Mouse (Mus musculus) ES-E14 (cell line): ENCODE results near the gene Gm17581. TPM values are rescaled to one million over a fixed set of nuclear protein-coding genes. Genes with fewer than 3 reads are reported as not detected.

Source experiments
- DNase-seq: peaks from one replicate; pipeline ENCODE4 v3.0.0-alpha.2; 2013; ENCODE audit warnings: low read depth, low spot score
- H3K27ac ChIP-seq: 2 replicates; pipeline ENCODE4 v1.5.1; 2012; ENCODE audit warnings: low read depth, mild to moderate bottlenecking, low read length, moderate library complexity, mixed read lengths; ENCODE audit not compliant: poor library complexity, insufficient read depth, severe bottlenecking
- H3K36me3 ChIP-seq: 2 replicates; pipeline ENCODE4 v1.6.1; 2012; ENCODE audit warnings: mild to moderate bottlenecking, low read length, moderate library complexity, mixed read lengths; ENCODE audit not compliant: control insufficient read depth, poor library complexity, insufficient read depth, severe bottlenecking
- H3K4me1 ChIP-seq, 2 experiments: fragments of 150-350 bp in 1 of 2; sonication (generic) in 1 of 2; 2 replicates each; pipeline ENCODE4 v1.6.1; 2012; ENCODE audit warnings: low read length in 2 of 2, mild to moderate bottlenecking in 1 of 2, mixed read lengths in 1 of 2; ENCODE audit not compliant: control insufficient read depth in 2 of 2, insufficient read depth in 2 of 2, poor library complexity in 1 of 2
- H3K4me3 ChIP-seq, 2 experiments: fragments of 150-350 bp in 1 of 2; sonication (generic) in 1 of 2; 2 replicates each; pipeline ENCODE4 v1.5.1; 2012; ENCODE audit warnings: low read length in 2 of 2, low read depth in 1 of 2, mild to moderate bottlenecking in 1 of 2, mixed read lengths in 1 of 2; ENCODE audit not compliant: insufficient read depth in 1 of 2, poor library complexity in 1 of 2, severe bottlenecking in 1 of 2
- H3K9ac ChIP-seq: 2 replicates; pipeline ENCODE4 v1.6.1; 2012; ENCODE audit warnings: low read depth, mild to moderate bottlenecking, low read length, mixed read lengths; ENCODE audit not compliant: poor library complexity, insufficient read depth, severe bottlenecking
- H3K9me3 ChIP-seq: fragments of 150-350 bp; sonication (generic); 2 replicates; pipeline ENCODE4 v1.6.1; 2012; ENCODE audit warnings: low read depth, mild to moderate bottlenecking, low read length; ENCODE audit not compliant: control insufficient read depth, insufficient read depth
- CHD2 ChIP-seq: IDR thresholded peaks from 2 replicates; pipeline ENCODE4 v1.6.1; 2014; ENCODE audit warnings: mild to moderate bottlenecking, low read depth, low read length, inconsistent platforms
- HCFC1 ChIP-seq: IDR thresholded peaks from 2 replicates; pipeline ENCODE4 v1.6.1; 2012; ENCODE audit warnings: low read length, inconsistent platforms, borderline replicate concordance; ENCODE audit not compliant: insufficient read depth
- MAFK ChIP-seq: IDR thresholded peaks from 2 replicates; pipeline ENCODE4 v1.6.1; 2014; ENCODE audit warnings: mild to moderate bottlenecking, low read depth, low read length, inconsistent platforms; ENCODE audit not compliant: insufficient read depth
- ZC3H11A ChIP-seq: IDR thresholded peaks from 2 replicates; pipeline ENCODE4 v1.6.1; 2012; ENCODE audit warnings: low read depth, mild to moderate bottlenecking, inconsistent platforms, low read length, borderline replicate concordance
- ZNF384 ChIP-seq: IDR thresholded peaks from 2 replicates; pipeline ENCODE4 v1.6.1; 2012; ENCODE audit warnings: low read depth, low read length, inconsistent platforms
- in situ Hi-C, 2 experiments: fragments of 600-800 bp; cut with MboI; formaldehyde crosslinking; loops; one replicate each; pipeline ENCODE4 v1.15.1; 2025; ENCODE audit warnings: low sequenced_read_pairs in 2 of 2, inconsistent platforms in 1 of 2; ENCODE audit not compliant: unreplicated experiment in 2 of 2
- total RNA-seq: library from RNA; depleted of rRNA; stranded (reverse); fragments of 300-350 nt; gene quantifications from 2 replicates; pipeline ENCODE4 v1.2.3, GENCODE M21; 2012

Gm17581 gene
- total RNA-seq, 1 experiment: not detected

DNA sequence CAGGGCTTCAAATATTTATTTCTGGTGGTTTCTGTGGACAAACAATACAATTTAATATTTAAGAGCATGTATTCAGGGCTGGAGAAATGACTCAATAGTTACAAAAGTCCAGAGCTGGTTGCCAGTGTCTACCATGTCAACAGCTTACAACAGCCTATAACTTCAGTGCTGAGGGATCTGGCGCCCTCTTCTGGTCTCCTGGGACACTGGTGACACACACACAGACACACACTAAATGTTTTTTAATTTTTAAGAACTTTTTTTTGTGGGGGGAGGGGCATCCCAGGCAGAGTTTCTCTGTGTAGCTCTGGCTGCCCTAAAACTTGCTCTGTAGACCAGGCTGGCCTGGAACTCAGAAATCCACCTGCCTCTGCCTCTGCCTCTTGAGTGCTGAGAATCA lies 20.1 kb upstream of the Gm17581 start:
- DNase-seq: peak; percentile 69

GRCm38 (mm10) chr2:155751014-155751786 lies 15.5 kb upstream of the Gm17581 start, which contains the start of gene Procr:
Gene Procr (plus strand): TSS chr2:155751117.
- no peaks in the 10 kb centered on the region for H3K36me3 ChIP-seq
- no peak for TF ChIP-seq MAFK
- no peak for TF ChIP-seq HCFC1
- TF ChIP-seq ZC3H11A: no peak
- no peak for TF ChIP-seq CHD2
- no peak for TF ChIP-seq ZNF384
- H3K4me1 ChIP-seq: peaks cover 0 to 2% of the 10 kb centered on the region in 2 experiments; a peak in 1 of 4 replicates
- H3K4me3 ChIP-seq: peak within 1 kb of the TSS; percentile 31 to 51
- DNase-seq: no peak
- no peak within 1 kb of the TSS for H3K27ac ChIP-seq
- in situ Hi-C loops: loop anchor here in 1 of 2 experiments (10.0 kb wide), 1 partner anchor 236 kb away; the partner anchor contains the start of genes Acss2 and Ggt7
- no peaks in the 10 kb centered on the region for H3K9me3 ChIP-seq
- H3K9ac ChIP-seq: peak within 1 kb of the TSS; percentile 46

More for the DNA sequence above, 20.1 kb upstream of the Gm17581 start:
- in situ Hi-C loops: loop anchor here in 1 of 2 experiments (10.0 kb wide), 1 partner anchor 241 kb away; the partner anchor contains the start of genes Acss2 and Ggt7
- Histone ChIP-seq H3K4me1 (peaks cover 0 to 2% of the 10 kb centered on the region in 2 experiments; a peak in 1 of 4 replicates), H3K9ac (no peak overlapping the region), H3K9me3 (no peaks in the 10 kb centered on the region), H3K27ac (no peak overlapping the region), H3K36me3 (no peaks in the 10 kb centered on the region), H3K4me3 (no peak overlapping the region)
- no peak for TF ChIP-seq ZC3H11A
- TF ChIP-seq ZNF384: peak; percentile 62
- TF ChIP-seq CHD2: no peak
- no peak for TF ChIP-seq MAFK
- no peak for TF ChIP-seq HCFC1

- no peak for DNase-seq
- H3K4me3 ChIP-seq: no peak overlapping the region
- in situ Hi-C loops: no loop called here
- no peaks in the 10 kb centered on the region for H3K9me3 ChIP-seq
- no peak overlapping the region for H3K9ac ChIP-seq
- H3K4me1 ChIP-seq: peaks cover 0 to 2% of the 10 kb centered on the region in 2 experiments; a peak in 1 of 4 replicates
- TF ChIP-seq ZC3H11A: no peak
- TF ChIP-seq CHD2: no peak
- no peak for TF ChIP-seq MAFK
- no peak for TF ChIP-seq ZNF384
- no peak for TF ChIP-seq HCFC1
- no peaks in the 10 kb centered on the region for H3K36me3 ChIP-seq
- H3K27ac ChIP-seq: no peak overlapping the region
Measured at GRCm38 (mm10) chr2:155749394-155749793, 13.7 kb upstream of the Gm17581 start.

- Histone ChIP-seq H3K4me1 (peaks cover 2 to 8% of the 10 kb centered on the region in 2 experiments; a peak in 3 of 4 replicates), H3K36me3 (no peaks in the 10 kb centered on the region), H3K27ac (no peak overlapping the region), H3K4me3 (no peak overlapping the region), H3K9me3 (no peaks in the 10 kb centered on the region), H3K9ac (no peak overlapping the region)
- TF ChIP-seq MAFK (no peak), HCFC1 (no peak), ZC3H11A (no peak), CHD2 (no peak), ZNF384 (no peak)
- in situ Hi-C loops: no loop called here
- no peak for DNase-seq
Measured at GRCm38 (mm10) chr2:155745487-155745886, 9.8 kb upstream of the Gm17581 start.
